Mouse (Mus musculus): Measurements from ENCODE around the gene Slc11a2. TPM values are rescaled to one million over a fixed set of nuclear protein-coding genes. Genes with fewer than 3 reads are reported as not detected.

Gene Slc11a2
- polyA plus RNA-seq, 1 experiment from 2014 or later, result 25.9 TPM

DNA sequence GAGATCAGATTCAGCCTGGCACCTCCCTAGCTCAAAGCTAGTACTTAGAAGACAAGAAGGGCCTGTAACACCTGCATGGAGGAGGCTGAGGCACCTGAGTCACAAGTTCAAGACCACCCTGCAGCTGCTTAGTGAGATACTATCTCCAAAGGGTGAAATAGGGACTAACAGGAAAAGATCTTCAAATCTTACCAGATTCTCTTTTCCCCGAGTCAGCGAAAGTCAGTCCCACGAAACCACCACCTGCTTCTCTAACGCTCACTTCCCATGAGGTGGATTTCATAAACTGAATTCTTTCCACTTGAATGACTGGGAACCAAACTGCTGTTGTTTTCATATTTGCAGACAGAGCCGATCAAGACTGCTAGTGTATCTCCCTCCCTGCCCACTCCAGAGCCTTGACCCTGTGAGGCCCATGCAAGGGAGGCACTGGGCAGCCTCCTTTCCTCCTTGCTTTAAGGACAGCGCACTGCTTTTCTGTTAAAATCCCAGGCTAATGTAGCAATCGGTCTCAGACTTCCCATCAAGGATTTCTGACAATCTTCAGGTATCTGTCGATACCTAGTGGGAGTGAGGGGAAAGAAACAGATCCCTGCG is 6.9 kb downstream of the Slc11a2 start:
- H3K9ac ChIP-seq, result no peak overlapping the region
- no peaks in the 10 kb centered on the region for H3K27me3 ChIP-seq
- H3K36me3 ChIP-seq, result no peaks in the 10 kb centered on the region
- WGBS, result 66% methylated on average over 9 of the region's 9 CpGs
- H3K4me3 ChIP-seq (replicated peaks), result no peak overlapping the region
- H3K4me1 ChIP-seq, result peaks cover 37% of the 10 kb centered on the region
- H3K27ac ChIP-seq (replicated peaks), result 0 out of 2 replicates have a peak overlapping the region, but pooled peaks have one; percentile 1
- H3K4me2 ChIP-seq (replicated peaks), result no peak overlapping the region
- ATAC-seq (ENCODE audit: insufficient number of reproducible peaks, low FRiP score, low TSS enrichment, low read depth), result no peak
- H3K9me3 ChIP-seq (replicated peaks), result no peaks in the 10 kb centered on the region

DNA sequence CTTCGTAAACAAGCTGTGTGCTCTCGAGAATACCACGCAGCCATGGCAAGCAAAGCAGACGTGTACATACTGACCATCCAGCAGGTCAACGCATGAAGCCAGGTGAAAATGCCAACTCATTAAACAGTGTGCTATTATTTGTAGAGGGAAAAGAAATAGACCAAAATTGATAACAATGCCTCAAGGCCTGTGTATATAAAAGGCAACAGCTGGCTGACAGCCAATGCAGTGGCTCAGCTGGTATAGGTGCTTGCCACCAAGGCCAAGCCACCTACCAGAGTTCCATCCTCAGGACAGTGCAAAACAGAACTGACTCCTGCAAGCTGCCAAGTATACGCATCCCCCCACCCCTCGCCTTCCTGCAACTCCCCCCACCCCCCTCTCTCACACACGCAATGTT is 9.2 kb downstream of the Slc11a2 start:
- H3K9ac ChIP-seq, result no peak overlapping the region
- no peak overlapping the region for H3K27ac ChIP-seq (replicated peaks)
- H3K4me3 ChIP-seq (replicated peaks), result no peak overlapping the region
- peaks cover 30% of the 10 kb centered on the region; the same call in 1 of the 2 replicates for H3K4me1 ChIP-seq
- no peak overlapping the region for H3K4me2 ChIP-seq (replicated peaks)
- ATAC-seq (ENCODE audit: insufficient number of reproducible peaks, low FRiP score, low TSS enrichment, low read depth), result no peak
- H3K27me3 ChIP-seq, result no peaks in the 10 kb centered on the region
- no peaks in the 10 kb centered on the region for H3K9me3 ChIP-seq (replicated peaks)
- peaks cover 12% of the 10 kb centered on the region; the same call in 1 of the 2 replicates for H3K36me3 ChIP-seq
- WGBS, result 85% methylated on average over 8 of the region's 8 CpGs

DNA sequence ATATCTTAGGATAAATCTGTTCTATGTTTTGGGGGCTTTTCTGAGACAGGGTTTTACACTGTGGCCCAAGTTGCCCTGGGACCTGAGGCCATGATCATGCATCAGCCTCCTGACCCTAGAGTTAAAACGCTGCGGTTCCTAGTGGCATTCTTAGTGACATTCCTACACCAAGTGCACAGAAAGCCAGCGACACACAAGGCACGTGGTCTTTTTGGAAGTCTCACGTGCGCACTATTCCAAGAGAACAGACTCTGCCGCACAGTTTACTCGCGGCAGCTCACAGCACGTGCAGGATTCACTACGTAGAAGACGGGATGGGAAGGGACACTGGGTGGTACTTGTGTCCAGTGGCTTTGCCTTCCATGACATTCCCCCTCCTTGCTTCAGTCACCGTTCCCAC is 9.9 kb downstream of the Slc11a2 start:
- Histone ChIP-seq H3K9me3 (replicated peaks) (no peaks in the 10 kb centered on the region), H3K27ac (replicated peaks) (no peak overlapping the region), H3K36me3 (peaks cover 12% of the 10 kb centered on the region; the same call in 1 of the 2 replicates), H3K4me2 (replicated peaks) (no peak overlapping the region), H3K27me3 (no peaks in the 10 kb centered on the region), H3K9ac (no peak overlapping the region), H3K4me1 (peaks cover 26% of the 10 kb centered on the region; the same call in 1 of the 2 replicates), H3K4me3 (replicated peaks) (no peak overlapping the region)
- 93% methylated on average over 13 of the region's 13 CpGs for WGBS
- no peak for ATAC-seq (ENCODE audit: insufficient number of reproducible peaks, low FRiP score, low TSS enrichment, low read depth)

DNA sequence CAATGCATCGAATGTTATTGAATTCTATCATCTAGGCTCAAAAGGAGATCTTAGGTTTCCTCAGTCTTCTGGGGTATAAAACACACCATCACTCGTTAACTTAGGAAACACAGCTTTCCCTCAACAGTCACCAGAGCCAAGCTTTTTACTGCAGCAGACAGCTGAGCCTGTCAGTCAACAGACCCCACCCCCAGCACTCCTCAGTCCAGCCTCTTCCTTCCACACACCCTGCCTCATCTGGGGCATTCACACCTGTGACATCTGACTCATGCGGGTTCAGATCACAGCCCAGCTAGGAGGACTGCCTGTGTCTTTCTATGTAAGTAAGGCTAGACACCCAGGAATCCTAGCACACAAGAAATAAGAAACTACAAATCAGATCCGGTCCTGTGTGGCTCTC is 10.9 kb downstream of the Slc11a2 start:
- no peaks in the 10 kb centered on the region for H3K27me3 ChIP-seq
- no peak overlapping the region for H3K9ac ChIP-seq
- ATAC-seq (ENCODE audit: insufficient number of reproducible peaks, low FRiP score, low TSS enrichment, low read depth), result no peak
- no peak overlapping the region for H3K4me2 ChIP-seq (replicated peaks)
- H3K4me1 ChIP-seq, result peaks cover 21% of the 10 kb centered on the region; the same call in 1 of the 2 replicates
- no peak overlapping the region for H3K27ac ChIP-seq (replicated peaks)
- H3K4me3 ChIP-seq (replicated peaks), result no peak overlapping the region
- H3K9me3 ChIP-seq (replicated peaks), result no peaks in the 10 kb centered on the region
- 61% methylated on average over 4 of the region's 4 CpGs for WGBS
- H3K36me3 ChIP-seq, result peaks cover 18% of the 10 kb centered on the region

DNA sequence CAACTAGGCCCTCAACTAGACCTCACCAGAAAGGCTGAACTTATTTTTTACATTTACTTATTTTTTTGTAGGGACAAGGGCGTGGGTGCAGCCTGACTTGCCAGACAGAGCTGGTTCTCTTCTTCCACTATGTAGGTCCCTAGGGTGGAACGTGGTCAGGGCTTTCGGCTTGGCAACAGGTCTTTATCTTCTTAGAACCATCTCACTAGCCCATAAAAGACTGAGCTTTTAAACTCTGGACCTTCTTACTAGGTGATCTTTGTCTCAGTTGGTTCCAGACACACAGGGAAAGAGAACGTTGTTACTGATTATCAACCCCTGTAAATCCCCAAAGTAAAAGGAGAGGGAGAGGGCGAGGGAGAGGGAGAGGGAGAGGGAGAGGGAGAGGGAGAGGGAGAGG is 11.6 kb downstream of the Slc11a2 start:
- no peak for ATAC-seq (ENCODE audit: insufficient number of reproducible peaks, low FRiP score, low TSS enrichment, low read depth)
- WGBS, result 72% methylated on average over 4 of the region's 5 CpGs
- no peak overlapping the region for H3K27ac ChIP-seq (replicated peaks)

DNA sequence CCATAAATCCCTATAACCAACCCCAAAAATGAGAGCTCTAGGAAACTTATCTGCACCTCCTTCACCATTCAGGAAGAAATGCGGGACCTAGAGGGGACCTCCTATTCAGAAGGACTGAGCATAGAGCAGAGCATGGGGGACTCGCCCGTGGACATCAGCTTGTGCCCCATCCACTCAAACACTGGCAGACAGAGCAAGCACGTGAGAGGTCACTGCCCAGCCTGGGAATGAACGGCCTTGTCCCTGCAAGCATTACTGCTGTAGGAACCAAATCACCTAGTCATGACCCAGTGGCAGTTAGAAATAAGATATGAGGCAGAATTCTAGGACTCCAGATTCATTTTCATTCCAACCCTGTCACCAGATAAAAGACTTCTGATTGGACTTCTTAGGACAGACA is 13.1 kb downstream of the Slc11a2 start:
- no peak overlapping the region for H3K27ac ChIP-seq (replicated peaks)
- ATAC-seq (ENCODE audit: insufficient number of reproducible peaks, low FRiP score, low TSS enrichment, low read depth), result no peak
- no peak overlapping the region for H3K4me3 ChIP-seq (replicated peaks)
- no peaks in the 10 kb centered on the region for H3K27me3 ChIP-seq
- no peaks in the 10 kb centered on the region for H3K9me3 ChIP-seq (replicated peaks)
- WGBS, result 89% methylated on average over 5 of the region's 5 CpGs
- H3K9ac ChIP-seq, result no peak overlapping the region
- peaks cover 38% of the 10 kb centered on the region for H3K36me3 ChIP-seq
- peaks cover 11% of the 10 kb centered on the region; the same call in 1 of the 2 replicates for H3K4me1 ChIP-seq
- no peak overlapping the region; the same call in 1 of the 2 replicates for H3K4me2 ChIP-seq (replicated peaks)

More for the DNA sequence above, 11.6 kb downstream of the Slc11a2 start:
- Histone ChIP-seq H3K9ac (no peak overlapping the region), H3K9me3 (replicated peaks) (no peaks in the 10 kb centered on the region), H3K4me1 (peaks cover 20% of the 10 kb centered on the region; the same call in 1 of the 2 replicates), H3K36me3 (peaks cover 24% of the 10 kb centered on the region), H3K4me2 (replicated peaks) (no peak overlapping the region), H3K27me3 (no peaks in the 10 kb centered on the region), H3K4me3 (replicated peaks) (no peak overlapping the region)

DNA sequence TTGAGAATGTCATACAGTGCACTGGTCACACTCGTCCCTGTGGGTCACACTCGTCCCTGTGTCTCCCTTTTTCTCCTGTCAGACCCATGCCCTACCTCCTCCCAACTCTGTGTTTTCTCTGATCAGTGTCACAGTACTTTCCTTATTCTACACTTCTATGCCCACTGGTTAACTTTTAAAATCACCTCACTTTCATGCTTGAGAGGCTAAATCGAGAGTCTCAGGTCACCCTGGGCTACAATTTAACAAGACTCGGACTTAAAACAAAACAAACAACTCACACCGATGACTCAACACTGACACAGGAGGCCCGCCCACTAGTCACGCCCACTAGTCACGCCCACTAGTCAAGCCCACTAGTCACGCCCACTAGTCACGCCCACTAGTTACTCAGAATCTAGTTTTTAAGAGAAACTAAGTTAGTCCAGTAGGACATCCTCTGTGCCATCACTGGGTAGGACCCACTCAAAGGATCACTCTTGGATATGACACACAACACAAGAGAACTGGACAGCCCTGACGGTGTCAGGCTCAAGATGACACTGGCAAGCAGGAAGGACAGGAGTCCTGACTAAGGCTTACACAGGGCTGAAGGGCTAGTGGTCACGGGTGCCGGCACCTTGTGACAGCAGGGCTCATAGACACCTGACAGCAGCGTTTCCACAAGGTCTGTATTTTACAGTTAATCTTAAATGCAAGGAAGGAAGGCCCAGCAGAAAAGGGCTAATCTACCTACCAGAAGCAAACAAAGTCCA is 13.8 kb downstream of the Slc11a2 start:
- WGBS, result 61% methylated on average over 14 of the region's 14 CpGs
- ATAC-seq (ENCODE audit: insufficient number of reproducible peaks, low FRiP score, low TSS enrichment, low read depth), result no peak
- Histone ChIP-seq H3K27ac (replicated peaks) (no peak overlapping the region), H3K4me1 (peaks cover 4% of the 10 kb centered on the region; the same call in 1 of the 2 replicates), H3K27me3 (no peaks in the 10 kb centered on the region), H3K9ac (no peak overlapping the region), H3K36me3 (peaks cover 39% of the 10 kb centered on the region), H3K9me3 (replicated peaks) (no peaks in the 10 kb centered on the region), H3K4me3 (replicated peaks) (no peak overlapping the region), H3K4me2 (replicated peaks) (no peak overlapping the region; the same call in 1 of the 2 replicates)

DNA sequence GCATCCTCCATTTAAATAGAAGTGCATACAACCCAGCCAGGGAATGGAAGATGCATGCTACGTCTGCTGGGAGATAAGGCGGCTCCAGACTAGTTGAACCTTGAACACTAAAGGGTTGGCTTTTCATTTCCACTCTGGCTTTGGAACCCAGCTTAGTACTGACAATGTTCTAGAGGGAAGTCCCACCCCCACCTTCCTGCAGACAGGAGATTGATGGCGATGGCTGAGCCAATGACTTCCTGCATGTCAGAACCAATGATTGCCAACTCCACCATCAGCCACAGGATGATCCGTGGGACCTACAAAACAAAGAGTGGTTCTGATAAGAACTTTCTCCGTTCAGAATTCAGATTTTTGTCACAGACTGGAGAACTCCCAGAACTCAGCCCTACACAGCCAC is 18.8 kb downstream of the Slc11a2 start:
- 0 out of 2 replicates have a peak, but pooled peaks cover under 1% of the 10 kb centered on the region for H3K4me1 ChIP-seq
- H3K9ac ChIP-seq, result no peak overlapping the region
- no peaks in the 10 kb centered on the region for H3K9me3 ChIP-seq (replicated peaks)
- H3K4me3 ChIP-seq (replicated peaks), result no peak overlapping the region
- no peaks in the 10 kb centered on the region for H3K27me3 ChIP-seq
- ATAC-seq (ENCODE audit: insufficient number of reproducible peaks, low FRiP score, low TSS enrichment, low read depth), result no peak
- peaks cover 72% of the 10 kb centered on the region for H3K36me3 ChIP-seq
- 86% methylated on average over 5 of the region's 5 CpGs for WGBS
- H3K27ac ChIP-seq (replicated peaks), result no peak overlapping the region
- no peak overlapping the region for H3K4me2 ChIP-seq (replicated peaks)

DNA sequence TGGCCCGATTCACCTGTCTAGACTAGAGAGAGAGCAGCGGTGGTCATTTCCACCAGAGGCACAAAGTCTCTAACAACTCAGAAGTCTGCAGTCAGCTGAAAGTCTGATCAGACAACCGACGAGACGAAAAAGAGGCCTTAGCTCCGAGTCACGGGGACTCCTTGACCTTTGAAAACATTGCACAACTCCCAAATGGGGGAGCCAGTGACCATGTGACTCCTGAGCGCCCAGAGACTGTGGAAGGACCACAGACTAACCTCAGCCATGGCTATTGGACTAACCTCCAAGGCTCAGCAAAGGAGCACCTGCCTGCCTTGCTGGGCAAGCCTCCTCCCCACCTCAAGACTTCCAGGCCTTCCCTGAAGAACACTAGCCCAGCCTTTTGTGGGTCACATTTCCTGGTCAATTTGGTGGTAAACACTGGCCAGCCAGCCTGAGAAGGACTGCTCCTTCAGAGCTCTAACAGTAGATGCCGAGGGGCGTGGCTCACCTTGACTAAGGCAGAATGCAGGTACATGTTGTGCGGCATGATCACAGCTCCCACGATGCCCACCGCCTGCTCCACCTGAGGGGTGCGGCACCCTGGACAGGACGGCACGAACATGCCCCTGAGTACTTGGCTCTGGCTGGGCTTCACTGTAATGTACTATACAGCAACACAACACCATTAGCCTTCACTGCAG is 21.4 kb downstream of the Slc11a2 start:
- no peaks in the 10 kb centered on the region for H3K27me3 ChIP-seq
- no peak overlapping the region for H3K27ac ChIP-seq (replicated peaks)
- peaks cover 86% of the 10 kb centered on the region for H3K36me3 ChIP-seq
- no peak overlapping the region for H3K4me3 ChIP-seq (replicated peaks)
- H3K9ac ChIP-seq, result no peak overlapping the region
- no peak for ATAC-seq (ENCODE audit: insufficient number of reproducible peaks, low FRiP score, low TSS enrichment, low read depth)
- 92% methylated on average over 16 of the region's 16 CpGs for WGBS
- no peaks in the 10 kb centered on the region for H3K9me3 ChIP-seq (replicated peaks)
- no peaks in the 10 kb centered on the region for H3K4me1 ChIP-seq
- no peak overlapping the region for H3K4me2 ChIP-seq (replicated peaks)

DNA sequence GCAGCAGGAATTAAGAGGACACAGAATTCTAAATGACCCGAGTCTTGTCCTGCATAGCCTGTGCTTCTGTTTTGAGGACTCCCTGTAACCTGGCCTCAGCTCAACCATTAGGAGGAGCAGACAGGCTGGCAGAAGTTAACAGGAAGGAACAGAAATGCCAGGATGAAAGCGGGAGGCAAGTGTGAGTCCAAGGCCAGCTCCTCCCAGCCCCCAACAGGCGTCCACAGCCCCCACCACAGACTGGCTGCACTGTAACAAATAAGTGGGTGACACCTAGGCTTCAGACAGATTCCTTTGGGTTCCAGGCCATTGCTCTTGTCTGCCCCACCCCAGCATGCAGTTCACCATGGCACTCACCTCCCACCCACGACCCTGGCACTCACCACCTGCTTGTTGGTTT is 22.1 kb downstream of the Slc11a2 start:
- no peak overlapping the region for H3K4me2 ChIP-seq (replicated peaks)
- ATAC-seq (ENCODE audit: insufficient number of reproducible peaks, low FRiP score, low TSS enrichment, low read depth), result no peak
- H3K4me3 ChIP-seq (replicated peaks), result no peak overlapping the region
- no peaks in the 10 kb centered on the region for H3K4me1 ChIP-seq
- no peaks in the 10 kb centered on the region for H3K27me3 ChIP-seq
- 84% methylated on average over 4 of the region's 4 CpGs for WGBS
- no peak overlapping the region for H3K9ac ChIP-seq
- no peak overlapping the region for H3K27ac ChIP-seq (replicated peaks)
- no peaks in the 10 kb centered on the region for H3K9me3 ChIP-seq (replicated peaks)
- peaks cover 86% of the 10 kb centered on the region for H3K36me3 ChIP-seq

DNA sequence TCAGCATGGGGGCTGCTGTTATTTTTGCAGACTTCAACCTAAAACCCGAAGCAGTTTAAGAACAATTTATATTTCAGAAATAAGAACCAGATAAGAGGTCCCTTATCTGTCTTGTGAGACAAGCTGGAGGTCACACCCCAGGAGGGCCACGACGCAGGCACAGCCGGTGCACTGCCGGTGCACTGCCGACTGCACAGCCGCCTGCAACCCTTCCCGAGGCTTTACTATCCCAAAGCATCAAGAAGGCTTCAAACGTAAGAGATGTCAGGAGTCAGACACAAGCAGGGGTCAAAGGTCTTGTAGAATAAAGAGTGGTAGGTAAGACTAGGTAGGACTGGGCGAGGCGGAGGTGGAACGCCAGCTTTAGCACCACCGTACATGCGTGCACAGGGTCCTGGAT is 22.5 kb downstream of the Slc11a2 start:
- no peak overlapping the region for H3K4me2 ChIP-seq (replicated peaks)
- no peaks in the 10 kb centered on the region for H3K27me3 ChIP-seq
- no peaks in the 10 kb centered on the region for H3K9me3 ChIP-seq (replicated peaks)
- H3K27ac ChIP-seq (replicated peaks), result no peak overlapping the region
- peaks cover 88% of the 10 kb centered on the region for H3K36me3 ChIP-seq
- no peak overlapping the region for H3K4me3 ChIP-seq (replicated peaks)
- WGBS, result 90% methylated on average over 14 of the region's 14 CpGs
- ATAC-seq (ENCODE audit: insufficient number of reproducible peaks, low FRiP score, low TSS enrichment, low read depth), result no peak
- no peak overlapping the region for H3K9ac ChIP-seq
- H3K4me1 ChIP-seq, result no peaks in the 10 kb centered on the region
